Mouse (Mus musculus): ENCODE measurements around the gene Rnf182.

Gene Rnf182

DNA sequence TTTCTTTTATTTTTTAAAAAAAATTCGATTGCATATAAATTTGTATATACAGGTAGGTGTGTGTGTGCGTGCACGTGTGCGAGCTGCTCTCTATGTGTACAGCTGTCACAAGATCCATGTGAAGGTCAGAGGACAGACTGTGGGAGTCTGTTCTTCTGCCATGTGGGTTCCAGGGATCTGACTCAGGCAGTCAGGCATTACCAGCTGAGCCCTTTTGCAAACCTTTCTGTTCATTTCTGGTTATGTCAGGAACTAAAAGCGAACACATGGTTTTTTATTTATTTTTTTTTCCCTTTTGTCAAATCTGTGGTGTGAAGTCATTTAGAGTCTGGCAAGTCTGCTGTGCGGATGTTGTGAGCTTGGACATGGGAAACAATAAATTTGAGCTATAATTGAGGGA is 6.7 kb upstream of the Rnf182 start:
- DNase-seq (ENCODE audit: low read depth in 1 of 2, low spot score in 2 of 2) = no peak

DNA sequence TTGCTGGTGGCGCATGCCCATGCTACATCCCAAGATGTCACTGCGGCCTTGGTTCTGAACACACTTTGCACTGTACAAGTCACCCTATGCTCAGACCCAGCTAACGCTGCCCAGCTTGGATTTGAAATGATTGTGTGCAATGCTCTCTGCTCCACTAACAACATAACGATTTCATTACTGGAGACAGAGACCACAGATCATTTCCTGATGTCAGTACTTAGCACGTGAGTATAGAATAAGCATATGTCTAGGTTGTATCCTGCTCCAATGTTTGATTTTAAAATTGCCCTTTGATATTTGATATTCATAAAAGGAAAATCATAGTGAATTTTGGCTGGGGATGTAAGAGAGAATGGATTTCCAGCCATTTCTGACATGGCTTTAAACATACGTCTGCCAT is 3.5 kb upstream of the Rnf182 start:
- no peak for DNase-seq (ENCODE audit: low read depth in 1 of 2, low spot score in 2 of 2)

DNA sequence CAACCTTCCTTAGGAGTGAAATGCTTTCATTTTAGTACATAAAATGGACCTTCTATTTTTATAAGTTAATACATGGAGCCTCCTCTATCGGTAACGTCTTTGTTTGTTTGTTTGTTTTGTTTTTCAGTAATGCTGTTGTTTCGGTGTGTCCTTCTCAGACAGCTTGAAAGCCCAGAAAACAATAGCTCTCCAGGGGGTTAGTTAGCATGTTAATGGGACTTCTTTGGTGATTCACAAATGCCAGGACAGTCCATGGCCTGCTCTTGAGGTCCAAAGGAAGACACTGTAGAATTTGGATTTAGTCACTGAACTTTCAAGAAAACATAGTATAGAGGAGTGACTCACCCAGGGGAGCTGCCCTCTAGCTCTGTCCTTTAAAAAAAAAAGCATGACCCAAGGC is 843 bp upstream of the Rnf182 start:
- no peak for DNase-seq (ENCODE audit: low read depth in 1 of 2, low spot score in 2 of 2)

GRCm38 (mm10) chr13:43615194-43615576 is 325 bp upstream of the Rnf182 start:
- no peak for DNase-seq (ENCODE audit: low read depth in 1 of 2, low spot score in 2 of 2)

GRCm38 (mm10) chr13:43616551-43616950 is 1.0 kb downstream of the Rnf182 start:
- DNase-seq (ENCODE audit: low read depth in 1 of 2, low spot score in 2 of 2) = no peak

DNA sequence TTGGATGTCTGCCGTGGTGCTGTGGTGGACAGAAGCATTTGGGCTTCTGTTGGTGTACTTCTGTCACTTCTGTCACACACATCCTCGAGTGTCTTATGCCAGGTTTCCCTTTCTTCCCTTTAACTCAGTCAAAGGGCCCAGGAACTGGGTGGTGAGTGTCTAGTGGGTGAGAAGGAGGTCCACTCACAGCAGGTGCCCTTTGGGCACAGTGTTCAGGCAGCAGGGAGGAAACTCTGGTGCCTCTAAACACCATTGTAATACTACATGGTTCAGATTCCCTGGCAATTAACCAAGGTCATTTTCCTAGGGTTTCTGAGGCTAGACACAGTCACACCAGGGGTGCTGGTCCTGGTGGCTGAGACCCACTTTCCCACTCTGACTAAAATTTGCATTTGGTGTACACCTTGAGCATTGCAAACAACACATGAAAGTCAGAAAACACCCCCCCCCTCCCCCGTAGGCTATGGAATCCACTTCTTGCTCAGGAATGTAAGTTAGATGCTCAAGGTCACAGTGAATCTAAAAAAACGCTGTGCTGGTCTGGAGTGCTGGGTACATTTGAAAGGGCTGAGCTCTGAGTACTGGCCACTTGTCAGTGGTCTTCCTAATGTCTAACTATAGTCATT is 4.2 kb downstream of the Rnf182 start:
- DNase-seq (ENCODE audit: low read depth in 1 of 2, low spot score in 2 of 2) = no peak

- no peak for DNase-seq (ENCODE audit: low read depth in 1 of 2, low spot score in 2 of 2)
These were observed 12.4 kb downstream of the Rnf182 start for GRCm38 (mm10) chr13:43627922-43628321.

DNA sequence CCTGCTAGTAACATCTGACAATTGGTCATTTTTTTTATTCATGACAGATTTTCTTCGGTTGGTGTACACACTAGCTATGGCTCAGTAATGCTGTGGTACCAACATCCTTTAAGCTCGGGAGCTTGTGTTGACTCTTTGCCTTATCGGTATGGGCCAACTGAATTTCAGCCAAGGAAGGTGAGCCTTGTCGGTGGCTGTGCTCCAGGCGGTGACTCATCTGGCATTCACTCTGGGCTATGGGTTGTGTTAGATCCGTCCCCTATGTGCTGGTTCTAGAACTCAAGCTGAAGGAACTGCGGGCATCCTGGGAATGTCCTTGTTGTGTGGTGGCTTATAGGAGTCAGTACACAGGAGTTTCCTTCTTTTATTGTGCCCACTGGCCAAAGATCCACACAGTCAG is 14.3 kb downstream of the Rnf182 start:
- DNase-seq (ENCODE audit: low read depth in 1 of 2, low spot score in 2 of 2) = no peak

GRCm38 (mm10) chr13:43631266-43631665 is 15.8 kb downstream of the Rnf182 start:
- DNase-seq (ENCODE audit: low read depth in 1 of 2, low spot score in 2 of 2) = no peak

DNA sequence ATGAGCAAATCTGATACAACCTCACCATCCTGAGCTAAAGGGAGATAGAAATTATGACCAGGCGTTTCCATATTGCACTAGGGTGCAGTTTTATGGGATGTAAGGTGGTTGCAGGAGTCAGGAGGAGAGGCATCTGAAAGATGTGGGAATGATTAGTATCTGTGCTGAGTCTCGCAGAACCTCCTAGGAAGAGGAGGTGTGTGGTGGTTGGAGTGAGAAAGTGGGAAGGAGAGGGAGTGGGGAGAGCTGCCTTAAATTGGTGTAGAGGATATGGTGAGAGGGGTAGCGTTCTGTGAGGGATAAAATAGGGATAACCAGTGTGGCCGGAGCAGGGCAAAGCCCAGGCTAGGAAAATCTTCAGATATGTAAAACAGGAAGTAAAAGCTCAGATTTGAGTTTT is 17.5 kb downstream of the Rnf182 start:
- DNase-seq (ENCODE audit: low read depth in 1 of 2, low spot score in 2 of 2) = no peak

GRCm38 (mm10) chr13:43637720-43638119 is 22.2 kb downstream of the Rnf182 start:
- DNase-seq (ENCODE audit: low read depth in 1 of 2, low spot score in 2 of 2) = no peak

- DNase-seq (ENCODE audit: low read depth in 1 of 2, low spot score in 2 of 2) = no peak
These were observed 29.5 kb downstream of the Rnf182 start for GRCm38 (mm10) chr13:43644991-43645390.

- DNase-seq (ENCODE audit: low read depth in 1 of 2, low spot score in 2 of 2) = no peak
These were observed 33.0 kb downstream of the Rnf182 start for GRCm38 (mm10) chr13:43648556-43648955.

DNA sequence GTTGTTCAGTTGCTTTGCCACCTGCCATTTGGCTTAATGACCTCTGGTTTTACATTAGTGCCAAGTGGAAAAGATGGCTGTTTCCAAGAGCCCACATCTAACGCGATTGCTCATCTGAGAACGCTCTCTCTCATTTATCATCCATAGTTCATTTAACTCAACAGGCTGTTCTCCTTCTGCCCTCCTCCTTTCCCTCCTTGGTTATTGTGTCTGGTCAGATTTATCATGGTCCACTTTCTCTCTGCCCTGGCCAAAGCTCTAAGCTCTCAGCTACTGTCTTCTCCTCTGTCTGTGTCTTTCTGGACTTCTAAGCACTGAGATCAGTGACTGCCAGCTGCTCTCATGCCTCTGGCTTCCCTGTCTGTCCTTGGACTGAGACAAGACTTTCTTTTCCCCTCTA is 35.8 kb downstream of the Rnf182 start:
- no peak for DNase-seq (ENCODE audit: low read depth in 1 of 2, low spot score in 2 of 2)

GRCm38 (mm10) chr13:43654091-43654490 is 38.6 kb downstream of the Rnf182 start:
- DNase-seq (ENCODE audit: low read depth in 1 of 2, low spot score in 2 of 2) = no peak

- DNase-seq (ENCODE audit: low read depth in 1 of 2, low spot score in 2 of 2) = no peak
These were observed 47.7 kb downstream of the Rnf182 start for GRCm38 (mm10) chr13:43663225-43663624.

- DNase-seq (ENCODE audit: low read depth in 1 of 2, low spot score in 2 of 2) = no peak
These were observed 50.6 kb downstream of the Rnf182 start for GRCm38 (mm10) chr13:43666130-43666529.

DNA sequence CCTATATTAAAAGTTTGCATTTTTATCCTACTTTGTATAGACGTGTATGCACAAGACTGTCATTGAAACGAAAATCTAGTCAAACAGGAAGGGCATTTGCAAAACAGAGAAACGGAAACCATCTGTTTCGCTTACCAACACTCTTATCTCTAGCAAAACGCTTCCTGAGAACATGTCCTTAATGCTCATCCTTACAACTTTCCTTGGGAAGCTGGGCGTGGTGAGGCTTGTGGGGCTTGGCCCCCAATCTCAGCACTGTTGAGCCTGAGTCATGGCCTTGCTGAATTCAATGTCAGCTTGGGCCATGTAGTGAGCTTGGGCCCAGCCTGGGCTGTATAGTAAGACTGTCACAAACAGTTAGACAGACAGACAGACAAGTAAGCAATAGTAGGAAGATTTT is 51.4 kb downstream of the Rnf182 start:
- no peak for DNase-seq (ENCODE audit: low read depth in 1 of 2, low spot score in 2 of 2)

- no peak for DNase-seq (ENCODE audit: low read depth in 1 of 2, low spot score in 2 of 2)
These were observed 61.8 kb downstream of the Rnf182 start for GRCm38 (mm10) chr13:43677159-43677882.

DNA sequence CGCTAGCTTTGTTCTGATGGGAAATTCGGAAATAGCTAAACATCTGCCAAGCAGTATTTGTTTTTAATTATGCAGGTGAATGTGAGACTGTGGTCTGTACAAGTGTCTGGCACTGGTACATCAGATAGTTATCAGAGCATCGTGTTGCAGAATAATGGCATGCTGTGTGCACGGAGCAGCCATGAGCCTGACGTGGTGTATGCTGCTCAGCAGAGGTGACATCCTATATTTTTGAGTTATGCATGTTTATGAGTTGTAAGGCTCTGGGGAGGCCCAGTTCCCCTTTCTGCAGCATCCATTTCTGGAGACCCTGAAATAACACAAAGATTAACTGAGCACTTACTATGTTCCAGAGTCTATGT is 62.4 kb downstream of the Rnf182 start:
- DNase-seq (ENCODE audit: low read depth in 1 of 2, low spot score in 2 of 2) = no peak

- DNase-seq (ENCODE audit: low read depth in 1 of 2, low spot score in 2 of 2) = no peak
These were observed 69.0 kb downstream of the Rnf182 start for GRCm38 (mm10) chr13:43684499-43684994.

GRCm38 (mm10) chr13:43688065-43688464 is 72.6 kb downstream of the Rnf182 start:
- no peak for DNase-seq (ENCODE audit: low read depth in 1 of 2, low spot score in 2 of 2)

DNA sequence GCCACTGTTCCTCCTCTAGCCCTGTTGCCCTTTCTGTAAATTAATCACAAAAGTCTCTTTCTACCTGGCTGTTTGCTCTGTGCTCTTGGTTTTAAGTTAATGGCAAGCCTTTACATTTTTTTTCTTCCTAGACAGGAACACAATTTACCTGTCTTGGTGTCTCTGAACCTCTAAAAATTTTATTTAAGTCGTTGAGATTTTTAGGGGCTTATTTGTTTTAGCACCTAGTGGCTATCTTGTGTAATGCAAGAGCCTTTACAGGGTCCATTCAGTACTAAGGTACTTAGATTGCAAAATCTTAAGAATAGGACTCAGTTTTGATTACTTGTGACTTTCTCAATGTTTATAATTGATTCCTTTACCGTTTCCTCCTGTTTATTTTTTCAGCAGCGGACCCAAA is 76.2 kb downstream of the Rnf182 start:
- no peak for DNase-seq (ENCODE audit: low read depth in 1 of 2, low spot score in 2 of 2)

Measured in monocyte, adult 2 months (primary cell).